8 mouse cellular contexts compared by ENCODE assay signal in the genomic region with DNA sequence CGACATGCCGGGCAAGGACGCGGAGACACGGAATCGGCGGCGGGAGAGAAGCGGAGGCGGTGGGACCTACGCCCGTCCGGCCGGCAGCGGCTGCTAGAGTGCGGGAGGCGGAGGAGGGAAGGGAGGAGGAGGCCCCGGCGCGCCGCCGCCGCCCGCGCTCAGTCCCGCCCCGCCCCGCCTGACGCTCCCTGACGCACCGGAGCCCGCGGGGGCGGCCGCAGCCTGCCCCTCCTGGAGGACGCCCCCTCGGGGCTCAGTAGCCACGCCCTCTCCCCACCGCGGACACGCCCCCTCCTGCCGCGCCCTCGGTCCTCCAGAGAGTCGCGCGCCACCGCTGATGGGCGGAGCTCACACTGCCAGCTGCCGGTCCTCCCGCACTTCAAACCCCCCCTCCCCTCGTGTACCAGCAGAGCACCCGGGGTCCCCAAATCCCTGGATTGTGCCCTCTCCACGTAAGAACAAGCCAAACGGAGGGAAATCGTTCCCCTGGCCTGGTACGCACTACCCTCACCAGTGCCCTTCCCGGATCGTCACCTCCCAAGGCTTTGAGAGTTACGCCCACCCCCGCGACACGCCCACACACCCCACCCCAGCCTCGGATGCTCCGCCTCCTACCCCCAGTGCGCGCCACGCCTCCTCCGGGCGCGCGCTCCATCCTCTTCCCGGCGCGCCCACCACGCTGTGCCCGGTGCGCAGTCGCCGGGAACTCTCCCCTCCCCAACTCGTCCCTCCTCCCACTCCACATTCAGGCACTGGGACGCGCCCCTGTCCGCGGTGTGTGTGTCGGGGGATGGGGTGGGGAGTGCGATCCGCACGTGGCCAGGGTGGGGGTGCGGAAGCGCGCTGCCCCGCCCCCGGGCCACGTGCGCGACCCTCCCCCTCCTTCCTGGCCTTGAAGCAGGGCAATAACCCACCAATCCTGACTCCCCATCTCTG. TPM values are rescaled to one million over a fixed set of nuclear protein-coding genes. Genes with fewer than 3 reads are reported as not detected.
A peak's percentile ranks its signal among the peaks of the same experiment; 100 is the strongest.
DNase-seq lines count a peak whose midpoint lies in the region; ATAC-seq and TF ChIP-seq lines count a peak whose summit lies in the region.

A gene (minus strand): TSS at position 127 of the 936 bp plus-strand sequence.

- WGBS in cerebellum, adult 2 months: 1% methylated on average over 92 of the region's 97 CpGs
- under 1% methylated on average over 65 of the region's 97 CpGs for WGBS in lung, embryonic 16.5 days

- DNase-seq in MEL (ENCODE audit: low read depth, low spot score): peak; percentile 97
- DNase-seq in cerebellum, adult 2 months: peak; percentile 86
- DNase-seq in forelimb bud, embryonic 11.5 days (ENCODE audit: low read depth, low spot score): peak; percentile 92
- DNase-seq in layer of hippocampus, adult 9-10 months (ENCODE audit: low spot score): peak; percentile 89
- peak; percentile 97 for DNase-seq in ovary, postnatal 10 days (ENCODE audit: low spot score)
- peak; percentile 98 to 99 for DNase-seq in thymus, postnatal 10 days (ENCODE audit: low spot score in 2 of 2)

- TF ChIP-seq CTCF in MEL (IDR thresholded peaks at IDR 0.05 in 2 of 3, conservative IDR thresholded peaks at IDR 0.05 in 1 of 3; ENCODE audit: control insufficient read depth in 1 of 3, insufficient read depth in 1 of 3, low read depth in 2 of 3, low read length in 3 of 3, poor library complexity in 1 of 3, severe bottlenecking in 1 of 3): 0 out of 6 replicates have a peak, but pooled peaks of 1 of the 3 experiments have one; percentile 0
- no peak for TF ChIP-seq CTCF in cerebellum, adult 2 months (IDR thresholded peaks at IDR 0.05; ENCODE audit: borderline replicate concordance, insufficient read depth, low read depth, low read length)

- H3K27ac ChIP-seq in MEL (ENCODE audit: control insufficient read depth, low read depth, low read length): peak within 1 kb of the TSS; percentile 95
- H3K27ac ChIP-seq in cerebellum, adult 2 months (ENCODE audit: insufficient read depth, low read length): no peak within 1 kb of the TSS
- peak within 1 kb of the TSS; percentile 92 for H3K27ac ChIP-seq in lung, embryonic 16.5 days (ENCODE audit: low read length)

- peak in 1 of 2 experiments; percentile 62; a peak in 2 of 4 replicates for TF ChIP-seq EP300 in MEL (IDR thresholded peaks at IDR 0.05; ENCODE audit: low read depth in 1 of 2, low read length in 2 of 2)

- H3K4me1 ChIP-seq in MEL (ENCODE audit: control insufficient read depth in 1 of 2, insufficient read depth in 2 of 2, low read length in 2 of 2): peaks cover 11 to 38% of the 10 kb centered on the region in 2 experiments; a peak in 3 of 4 replicates
- H3K4me1 ChIP-seq in cerebellum, adult 2 months (ENCODE audit: control insufficient read depth, insufficient read depth, low read length): peaks cover 10% of the 10 kb centered on the region
- peaks cover 30% of the 10 kb centered on the region for H3K4me1 ChIP-seq in lung, embryonic 16.5 days (replicated peaks; ENCODE audit: control insufficient read depth, insufficient read depth, low read length)

- ATAC-seq in hematopoietic stem cell, adult 5-6 weeks (replicated peaks in 1 of 2; ENCODE audit: insufficient read depth in 1 of 2, low FRiP score in 2 of 2, low TSS enrichment in 1 of 2, low read depth in 1 of 2, poor library complexity in 2 of 2, severe bottlenecking in 2 of 2): peak; percentile 60 to 70
- ATAC-seq in lung, embryonic 16.5 days (ENCODE audit: low read depth): peak; percentile 89

- H3K4me3 ChIP-seq in MEL (ENCODE audit: control insufficient read depth in 1 of 2, insufficient read depth in 1 of 2, low read depth in 2 of 2, low read length in 2 of 2): peak within 1 kb of the TSS; percentile 88 to 94
- peak within 1 kb of the TSS; percentile 72 for H3K4me3 ChIP-seq in cerebellum, adult 2 months (replicated peaks; ENCODE audit: insufficient read depth, low read depth, low read length)
- H3K4me3 ChIP-seq in lung, embryonic 16.5 days (ENCODE audit: low read length): peak within 1 kb of the TSS; percentile 57

- TF ChIP-seq RAD21 in MEL (IDR thresholded peaks at IDR 0.05; ENCODE audit: low read depth, low read length): no peak

- H3K4me2 ChIP-seq in lung, embryonic 16.5 days (ENCODE audit: low read depth, low read length): peak within 1 kb of the TSS; percentile 96

- peak; percentile 71 to 83; a peak in 3 of 4 replicates for TF ChIP-seq POLR2A in MEL (IDR thresholded peaks at IDR 0.05; ENCODE audit: control insufficient read depth in 1 of 2, insufficient read depth in 1 of 2, low read depth in 1 of 2, low read length in 2 of 2, poor library complexity in 1 of 2)
- TF ChIP-seq POLR2A in cerebellum, adult 2 months (IDR thresholded peaks at IDR 0.05; ENCODE audit: borderline replicate concordance, insufficient read depth, low read length): no peak

- peak within 1 kb of the TSS; percentile 93 for H3K9ac ChIP-seq in MEL (ENCODE audit: control insufficient read depth, low read depth, low read length, poor library complexity, severe bottlenecking)
- peak within 1 kb of the TSS; percentile 70 for H3K9ac ChIP-seq in lung, embryonic 16.5 days (ENCODE audit: low read length)

- H3K9me3 ChIP-seq in MEL (replicated peaks; ENCODE audit: insufficient read depth, low read length): no peaks in the 10 kb centered on the region
- H3K9me3 ChIP-seq in lung, embryonic 16.5 days (ENCODE audit: control insufficient read depth, low read length): no peaks in the 10 kb centered on the region

- H3K27me3 ChIP-seq in MEL (ENCODE audit: control insufficient read depth in 1 of 2, insufficient read depth in 2 of 2, low read length in 2 of 2): no peaks in the 10 kb centered on the region
- no peaks in the 10 kb centered on the region for H3K27me3 ChIP-seq in cerebellum, adult 2 months (ENCODE audit: control insufficient read depth, insufficient read depth, low read length)
- H3K27me3 ChIP-seq in lung, embryonic 16.5 days (ENCODE audit: control insufficient read depth, insufficient read depth, low read depth, low read length): no peaks in the 10 kb centered on the region

- H3K79me2 ChIP-seq in MEL (ENCODE audit: control insufficient read depth, insufficient read depth, low read length, poor library complexity): peaks cover 47% of the 10 kb centered on the region

- peaks cover 0 to 30% of the 10 kb centered on the region in 2 experiments; a peak in 2 of 4 replicates for H3K36me3 ChIP-seq in MEL (ENCODE audit: control insufficient read depth in 1 of 2, insufficient read depth in 2 of 2, low read length in 2 of 2)
- H3K36me3 ChIP-seq in lung, embryonic 16.5 days (ENCODE audit: control insufficient read depth, insufficient read depth, low read length): no peaks in the 10 kb centered on the region

TF ChIP-seq in MEL, 35 proteins besides CTCF, POLR2A, EP300 and RAD21 (continues in another document):
- no peak for TF ChIP-seq SMC3 (IDR thresholded peaks at IDR 0.05; ENCODE audit: low read depth, low read length)
- peak; percentile 95 for TF ChIP-seq SIN3A (IDR thresholded peaks at IDR 0.05; ENCODE audit: low read length)
- peak; percentile 73; the same call in 1 of the 2 replicates for TF ChIP-seq ELF1 (IDR thresholded peaks at IDR 0.05; ENCODE audit: low read depth, low read length)
- peak; percentile 86 for TF ChIP-seq NELFE (IDR thresholded peaks at IDR 0.05; ENCODE audit: low read depth, low read length)
- no peak for TF ChIP-seq POLR2AphosphoS5 (IDR thresholded peaks at IDR 0.05; ENCODE audit: borderline replicate concordance, low read depth, low read length)
- no peak for TF ChIP-seq JUND (IDR thresholded peaks at IDR 0.05; ENCODE audit: low read depth, low read length)
- TF ChIP-seq ZNF384 (IDR thresholded peaks at IDR 0.05; ENCODE audit: low read depth, low read length): no peak
- TF ChIP-seq TAL1 (IDR thresholded peaks at IDR 0.05; ENCODE audit: low read length): no peak
- no peak for TF ChIP-seq UBTF (IDR thresholded peaks at IDR 0.05; ENCODE audit: borderline replicate concordance, insufficient read depth, low read depth, low read length)
- TF ChIP-seq RCOR1 (IDR thresholded peaks at IDR 0.05; ENCODE audit: low read depth, low read length): no peak
- TF ChIP-seq TBP (IDR thresholded peaks at IDR 0.05; ENCODE audit: low read depth, low read length): no peak
- TF ChIP-seq USF2 (IDR thresholded peaks at IDR 0.05; ENCODE audit: borderline replicate concordance in 1 of 2, insufficient read depth in 1 of 2, low read depth in 1 of 2, low read length in 2 of 2): no peak
- TF ChIP-seq POLR2AphosphoS2 (IDR thresholded peaks at IDR 0.05; ENCODE audit: low read length): peak; percentile 20; the same call in 1 of the 2 replicates
- TF ChIP-seq ETS1 (IDR thresholded peaks at IDR 0.05; ENCODE audit: low read depth, low read length): peak; percentile 72
- no peak for TF ChIP-seq ZC3H11A (IDR thresholded peaks at IDR 0.05; ENCODE audit: low read depth, low read length)
- TF ChIP-seq MYC (IDR thresholded peaks at IDR 0.05; ENCODE audit: low read depth, low read length): peak; percentile 99
- peak; percentile 95 for TF ChIP-seq BHLHE40 (IDR thresholded peaks at IDR 0.05; ENCODE audit: borderline replicate concordance, low read depth, low read length)
- TF ChIP-seq MEF2A (IDR thresholded peaks at IDR 0.05; ENCODE audit: extremely low read depth, insufficient replicate concordance, low read depth, low read length, poor library complexity, severe bottlenecking): no peak
- TF ChIP-seq GABPA (IDR thresholded peaks at IDR 0.05; ENCODE audit: low read depth, low read length): no peak
- peak; percentile 100 for TF ChIP-seq MXI1 (IDR thresholded peaks at IDR 0.05; ENCODE audit: low read depth, low read length)
- TF ChIP-seq GATA1 (IDR thresholded peaks at IDR 0.05; ENCODE audit: low read depth, low read length): no peak
- peak; percentile 86 for TF ChIP-seq NRF1 (IDR thresholded peaks at IDR 0.05; ENCODE audit: insufficient read depth, low read depth, low read length, poor library complexity, severe bottlenecking)
- TF ChIP-seq KAT2A (conservative IDR thresholded peaks at IDR 0.05; ENCODE audit: low read depth, low read length): no peak; the same call in 1 of the 2 replicates
- TF ChIP-seq E2F4 (IDR thresholded peaks at IDR 0.05; ENCODE audit: borderline replicate concordance, low read depth, low read length): 0 out of 2 replicates have a peak, but pooled peaks have one; percentile 18
- no peak; the same call in 1 of the 2 replicates for TF ChIP-seq CHD2 (IDR thresholded peaks at IDR 0.05; ENCODE audit: low read length)
- TF ChIP-seq ZKSCAN1 (IDR thresholded peaks at IDR 0.05; ENCODE audit: low read depth, low read length): no peak

RNA-seq across cellular contexts. Expression of the gene that starts here (rescaled TPM):
- 30.0 and 37.1 TPM in 2 replicates for total RNA-seq in MEL (2012; rRNA removed)
- 10 to 100 TPM in 1 of 2 experiments, not detected in 1; 51.1 TPM for polyA plus RNA-seq in MEL (2012; ENCODE audit: insufficient read depth in 1 of 2, insufficient read length in 2 of 2, low read depth in 1 of 2, low replicate concordance in 2 of 2, missing spikeins in 1 of 2)
- polyA plus RNA-seq in cerebellum, adult 2 months (2012; rRNA removed): 9.5 and 10.6 TPM in 2 replicates
- 5.3 and 9.9 TPM in 2 replicates for total RNA-seq in hematopoietic stem cell, adult 5-6 weeks (2017)
- 8.2 and 8.3 TPM in 2 replicates for polyA plus RNA-seq in lung, embryonic 16.5 days (2015; fragmentation: Nextera tagmentation; extraction: Ambion mirVana)
